Mouse (Mus musculus): ENCODE measurements around the gene Mrpl14.
A peak's percentile ranks its signal among the peaks of the same experiment; 100 is the strongest.

Gene Mrpl14

GRCm38 (mm10) chr17:45726249-45726648 lies 40.1 kb downstream of the Mrpl14 start:
- DNase-seq (ENCODE audit: low spot score) = peak; percentile 54

GRCm38 (mm10) chr17:45727481-45727880 lies 41.4 kb downstream of the Mrpl14 start:
- DNase-seq (ENCODE audit: low spot score) = no peak

DNA sequence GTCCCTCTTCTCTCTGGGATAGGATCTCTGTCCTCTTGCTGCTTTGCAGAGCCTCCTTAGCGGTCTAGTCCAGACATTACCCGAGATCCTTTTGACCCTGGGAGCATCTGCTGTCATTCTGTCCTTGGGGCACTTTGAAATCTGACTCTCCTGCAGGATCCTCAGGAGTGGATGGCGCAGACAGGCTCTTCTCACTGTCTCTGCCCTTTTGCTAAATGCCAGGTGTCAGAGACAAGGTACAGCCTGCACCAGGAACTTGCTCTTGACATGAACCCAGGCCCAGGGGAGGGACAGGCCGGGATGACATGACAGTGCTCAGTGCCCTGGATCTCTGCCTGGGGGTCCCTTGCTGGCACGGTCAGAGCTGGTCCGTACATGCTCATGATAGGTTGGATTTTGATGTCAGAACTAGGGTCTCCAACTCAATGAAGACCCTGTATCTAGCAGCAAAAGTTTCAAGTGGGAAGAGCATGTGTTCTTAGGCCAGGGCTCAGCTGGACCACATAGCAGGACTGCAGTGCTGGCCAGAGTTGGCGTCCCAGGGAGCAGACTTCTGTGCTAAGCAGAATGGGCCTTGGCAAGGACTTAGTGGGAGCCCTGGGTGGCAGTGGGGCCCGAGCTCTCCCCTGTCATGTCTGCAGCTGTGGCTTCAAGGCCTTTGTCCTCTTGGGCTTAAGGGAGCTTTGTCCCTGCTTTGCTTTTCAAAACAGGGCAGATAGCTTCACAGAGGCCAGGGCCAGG lies 42.0 kb downstream of the Mrpl14 start:
- DNase-seq (ENCODE audit: low spot score) = no peak

DNA sequence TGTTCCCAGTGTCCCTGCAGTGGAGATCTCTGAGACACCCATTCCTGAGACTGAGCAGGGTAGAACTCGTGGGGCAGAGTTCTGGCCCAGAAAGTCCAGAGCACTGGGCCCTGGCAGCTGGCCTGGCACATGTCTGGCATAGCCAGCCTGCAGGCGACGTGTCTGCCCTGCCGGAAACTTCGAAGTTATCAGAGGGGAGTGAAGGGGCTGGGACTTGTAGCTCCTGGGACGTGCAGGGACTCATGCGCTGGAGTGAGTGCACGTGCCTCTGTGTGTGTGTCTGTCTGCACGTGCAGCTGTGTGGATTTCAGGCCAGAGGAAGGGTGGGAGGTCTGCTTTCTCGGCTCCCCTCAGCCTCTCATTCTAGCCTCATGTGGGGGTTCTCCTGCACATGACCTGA lies 43.3 kb downstream of the Mrpl14 start:
- no peak for DNase-seq (ENCODE audit: low spot score)

GRCm38 (mm10) chr17:45730696-45731095 lies 44.6 kb downstream of the Mrpl14 start:
- no peak for DNase-seq (ENCODE audit: low spot score)

GRCm38 (mm10) chr17:45731172-45731864 lies 45.2 kb downstream of the Mrpl14 start:
- peak; percentile 87 for DNase-seq (ENCODE audit: low spot score)

- no peak for DNase-seq (ENCODE audit: low spot score)
Observed at GRCm38 (mm10) chr17:45733038-45733734, 47.1 kb downstream of the Mrpl14 start.

- DNase-seq (ENCODE audit: low spot score) = peak; percentile 56
Observed at GRCm38 (mm10) chr17:45733735-45734301, 47.7 kb downstream of the Mrpl14 start, which contains the start of gene 1600014C23Rik. TSS of gene 1600014C23Rik (minus strand) at chr17:45733844.

DNA sequence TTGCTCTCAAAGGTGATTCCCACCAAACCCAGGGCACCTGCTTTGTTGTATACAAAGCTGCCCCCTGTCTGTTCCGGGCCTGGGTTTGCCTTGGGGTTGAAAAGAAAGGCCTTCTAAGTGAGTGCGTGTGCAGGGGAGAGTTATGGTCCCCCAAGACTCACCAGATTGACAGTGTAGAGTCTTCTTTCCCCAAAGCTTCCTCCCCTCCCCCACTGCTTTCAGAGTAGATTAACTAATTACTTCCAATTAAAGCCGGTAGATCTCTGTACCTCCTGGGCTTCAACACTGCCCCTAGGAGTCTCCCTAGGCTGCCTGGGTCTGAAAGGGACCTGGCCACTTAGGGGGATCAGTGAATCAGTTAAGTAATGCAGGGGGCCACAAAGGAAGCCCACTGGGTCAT lies 48.2 kb downstream of the Mrpl14 start:
- DNase-seq (ENCODE audit: low spot score) = no peak

- DNase-seq (ENCODE audit: low spot score) = no peak
Observed at GRCm38 (mm10) chr17:45734881-45735280, 48.8 kb downstream of the Mrpl14 start.

- peak; percentile 89 for DNase-seq (ENCODE audit: low spot score)
Observed at GRCm38 (mm10) chr17:45735382-45736310, 49.5 kb downstream of the Mrpl14 start.

- peak; percentile 88 for DNase-seq (ENCODE audit: low spot score)
Observed at GRCm38 (mm10) chr17:45736311-45737077, 50.4 kb downstream of the Mrpl14 start.

DNA sequence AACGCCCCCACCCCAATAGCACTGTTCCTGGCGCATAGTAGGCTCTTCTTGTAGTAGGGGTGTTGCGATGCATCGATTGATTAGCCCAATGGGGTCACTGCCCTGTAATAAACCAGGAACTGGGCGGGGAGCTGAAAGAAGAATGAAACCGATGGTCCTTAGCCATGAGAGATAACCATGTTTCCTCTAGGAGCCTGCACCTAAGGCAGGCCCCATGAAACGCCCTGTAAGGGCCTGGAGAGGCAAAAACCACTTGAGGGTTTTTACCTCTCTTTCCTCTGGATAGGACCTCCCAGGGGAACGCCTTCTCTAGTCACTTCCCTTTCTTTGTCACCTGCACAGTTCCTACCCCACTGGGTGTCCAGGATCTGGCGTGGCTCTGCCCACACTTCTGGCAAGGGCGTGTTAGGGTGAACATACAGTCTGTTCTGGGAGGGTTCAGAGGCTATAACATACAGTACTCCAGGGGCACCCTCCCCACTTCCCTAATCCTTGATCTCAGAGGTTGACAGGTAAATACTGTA lies 51.0 kb downstream of the Mrpl14 start:
- no peak for DNase-seq (ENCODE audit: low spot score)

DNA sequence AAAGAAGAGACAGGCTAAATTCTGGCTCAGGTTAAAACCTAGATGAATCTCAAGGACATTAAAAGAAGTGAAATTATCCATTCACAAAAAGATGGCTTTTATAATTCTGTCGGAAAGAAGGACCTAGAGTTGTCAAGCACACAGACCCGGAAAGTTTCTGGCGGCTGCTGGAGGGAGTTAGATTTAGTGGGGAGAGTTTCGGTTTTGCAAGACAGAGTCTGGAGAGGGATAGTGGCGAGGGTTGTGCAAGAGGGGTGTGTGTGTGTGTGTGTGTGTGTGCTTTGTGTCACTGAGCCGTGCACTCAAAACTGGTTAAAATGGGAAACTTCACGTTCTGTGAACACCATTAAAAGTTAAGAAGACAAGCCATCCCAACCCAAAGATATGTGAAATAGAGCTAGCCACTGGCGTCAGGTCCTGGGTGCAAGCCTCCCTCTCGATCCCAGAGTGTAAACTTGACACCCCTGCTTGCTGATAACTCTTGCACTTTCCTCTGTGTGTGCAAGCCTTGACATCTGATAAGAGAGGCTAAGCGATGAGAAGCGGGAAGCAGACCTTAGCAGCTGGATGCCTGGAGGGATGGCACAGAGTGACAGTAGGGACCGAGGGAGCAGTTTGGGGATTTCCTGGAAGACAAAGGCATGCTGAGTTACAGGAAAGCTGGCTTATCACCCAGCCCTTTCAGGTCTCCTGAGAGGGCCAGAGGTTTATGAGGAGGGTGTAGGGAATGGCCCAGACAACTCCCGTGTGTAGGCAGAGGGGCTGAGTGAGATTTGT lies 56.4 kb downstream of the Mrpl14 start:
- DNase-seq (ENCODE audit: low spot score) = no peak

DNA sequence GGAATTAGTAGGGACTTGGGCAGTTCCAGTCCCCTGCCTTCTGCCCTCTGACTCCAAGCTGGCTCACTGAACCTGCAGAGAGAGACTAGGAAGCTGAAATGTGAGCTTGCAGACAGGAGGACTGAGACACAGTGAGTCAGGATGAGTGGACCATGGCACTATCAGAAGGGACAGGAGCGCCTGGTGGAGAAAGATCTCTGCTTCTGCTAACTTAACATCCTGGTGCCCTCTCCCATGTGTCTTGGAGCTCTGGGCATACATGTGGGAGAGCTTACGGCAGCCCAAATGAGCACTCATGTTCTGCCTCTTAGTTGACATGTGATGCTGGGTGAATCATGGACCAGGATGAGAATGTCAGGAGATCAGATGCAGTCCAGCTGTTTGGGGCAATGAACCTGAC lies 59.5 kb downstream of the Mrpl14 start:
- no peak for DNase-seq (ENCODE audit: low spot score)

DNA sequence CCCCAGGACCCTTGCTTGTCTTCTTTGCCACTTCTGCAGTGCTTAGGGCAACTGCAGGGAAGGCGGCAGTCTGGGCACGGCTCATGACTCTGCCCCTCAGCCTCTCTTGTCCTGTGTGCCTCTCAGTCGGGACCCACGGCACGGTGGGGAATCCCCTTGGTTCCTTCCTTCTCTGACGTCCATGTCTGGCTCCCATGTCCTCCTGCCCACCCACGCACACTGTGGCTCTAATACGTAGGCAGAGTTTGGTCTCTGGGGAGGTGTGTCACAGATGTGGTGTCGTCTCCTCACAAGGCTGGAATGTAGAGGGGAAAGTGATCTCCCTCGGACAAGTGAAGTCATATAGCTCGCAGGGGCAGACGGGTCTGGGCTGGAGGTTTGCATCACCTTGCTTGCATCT lies 60.6 kb downstream of the Mrpl14 start:
- DNase-seq (ENCODE audit: low spot score) = no peak

- no peak for DNase-seq (ENCODE audit: low spot score)
Observed at GRCm38 (mm10) chr17:45747293-45747692, 61.2 kb downstream of the Mrpl14 start.
